Mouse (Mus musculus): ENCODE measurements around the gene Cadps. TPM values are rescaled to one million over a fixed set of nuclear protein-coding genes. Genes with fewer than 3 reads are reported as not detected.

The Cadps gene
- polyA plus RNA-seq, 1 experiment from 2014 or later, result 0.41 TPM

DNA sequence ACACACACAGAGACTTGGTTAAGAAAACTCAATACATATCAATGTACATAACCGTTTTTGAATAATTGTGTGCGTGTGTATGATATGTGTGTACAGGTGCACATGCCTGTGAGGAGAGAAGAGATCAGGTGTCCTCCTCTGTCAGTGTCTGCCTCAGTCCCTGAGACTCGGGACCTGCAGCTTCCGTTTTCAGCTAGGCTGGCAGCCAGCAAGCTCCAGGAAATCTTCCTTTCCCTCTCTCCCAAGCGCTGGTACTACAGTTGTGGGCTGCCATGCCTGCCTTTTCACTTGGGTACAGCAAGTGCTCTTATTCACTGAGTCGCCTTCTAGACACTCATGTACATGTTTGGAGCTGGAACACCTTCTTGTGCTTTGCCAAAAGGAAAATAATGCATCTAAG is 435.7 kb downstream of the Cadps start:
- Histone ChIP-seq H3K27me3 (ENCODE audit: control insufficient read depth, insufficient read depth, low read depth, low read length) (no peaks in the 10 kb centered on the region), H3K27ac (ENCODE audit: low read length) (no peak overlapping the region), H3K4me3 (ENCODE audit: low read length) (no peak overlapping the region), H3K9ac (ENCODE audit: low read length) (no peak overlapping the region), H3K4me1 (replicated peaks; ENCODE audit: control insufficient read depth, insufficient read depth, low read length) (no peaks in the 10 kb centered on the region), H3K36me3 (ENCODE audit: control insufficient read depth, insufficient read depth, low read length) (no peaks in the 10 kb centered on the region), H3K4me2 (ENCODE audit: low read depth, low read length) (no peak overlapping the region), H3K9me3 (ENCODE audit: control insufficient read depth, low read length) (no peaks in the 10 kb centered on the region)
- ATAC-seq (ENCODE audit: low read depth), result no peak
- WGBS, result 60% methylated on average over 6 of the region's 6 CpGs

DNA sequence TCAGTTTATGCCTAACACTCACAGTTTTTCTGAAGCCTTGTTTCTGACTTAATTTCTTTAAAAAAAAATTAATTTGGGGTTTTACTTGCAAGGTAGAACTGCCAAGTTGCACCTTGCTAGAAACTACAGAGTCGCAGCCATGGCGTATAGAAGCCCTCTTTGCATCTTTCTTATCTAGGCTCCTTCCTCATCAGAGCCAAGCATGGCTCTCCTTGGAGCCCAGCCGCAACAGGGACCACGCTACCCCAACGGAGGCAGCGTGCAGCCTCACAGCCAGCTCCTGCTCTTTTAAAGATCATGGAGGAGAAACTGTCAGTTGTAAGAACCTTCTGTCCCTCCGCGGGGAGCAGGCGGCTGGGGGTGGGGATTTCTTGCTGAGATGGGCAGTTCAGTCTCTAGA is 445.0 kb downstream of the Cadps start:
- H3K9me3 ChIP-seq (ENCODE audit: control insufficient read depth, low read length), result no peaks in the 10 kb centered on the region
- no peaks in the 10 kb centered on the region for H3K36me3 ChIP-seq (ENCODE audit: control insufficient read depth, insufficient read depth, low read length)
- no peak overlapping the region for H3K4me3 ChIP-seq (ENCODE audit: low read length)
- no peak overlapping the region for H3K4me2 ChIP-seq (ENCODE audit: low read depth, low read length)
- WGBS, result 12% methylated on average over 9 of the region's 9 CpGs
- no peaks in the 10 kb centered on the region; the same call in 1 of the 2 replicates for H3K27me3 ChIP-seq (ENCODE audit: control insufficient read depth, insufficient read depth, low read depth, low read length)
- H3K27ac ChIP-seq (ENCODE audit: low read length), result no peak overlapping the region
- no peak overlapping the region for H3K9ac ChIP-seq (ENCODE audit: low read length)
- ATAC-seq (ENCODE audit: low read depth), result no peak
- no peaks in the 10 kb centered on the region for H3K4me1 ChIP-seq (replicated peaks; ENCODE audit: control insufficient read depth, insufficient read depth, low read length)

- H3K27me3 ChIP-seq (ENCODE audit: control insufficient read depth, insufficient read depth, low read depth, low read length), result no peaks in the 10 kb centered on the region; the same call in 1 of the 2 replicates
- H3K9me3 ChIP-seq (ENCODE audit: control insufficient read depth, low read length), result no peaks in the 10 kb centered on the region
Observed at GRCm38 (mm10) chr14:12377289-12377688, 445.6 kb downstream of the Cadps start.

DNA sequence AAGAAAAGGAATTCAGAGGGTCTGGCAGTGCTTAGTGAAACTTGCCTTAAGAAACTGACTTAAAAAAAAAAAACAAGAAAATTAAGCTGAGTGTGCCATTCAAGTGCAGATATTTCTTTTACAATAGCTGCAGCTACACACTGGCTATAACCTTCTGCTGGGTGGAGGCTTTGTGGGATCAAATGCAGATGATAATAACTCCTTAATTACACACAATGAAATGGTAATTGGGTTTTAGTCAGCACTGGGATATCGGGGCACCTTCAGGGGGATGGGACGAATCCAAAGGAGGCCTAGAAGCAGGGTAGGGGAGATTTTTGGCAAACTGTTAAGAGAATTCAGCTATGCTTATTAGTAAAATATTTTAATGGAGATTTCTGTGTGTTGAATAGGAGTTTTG is 447.4 kb downstream of the Cadps start:
- no peak overlapping the region for H3K4me3 ChIP-seq (ENCODE audit: low read length)
- 75% methylated on average over 2 of the region's 2 CpGs for WGBS

More at GRCm38 (mm10) chr14:12377289-12377688, 445.6 kb downstream of the Cadps start:
- Histone ChIP-seq H3K4me2 (ENCODE audit: low read depth, low read length) (no peak overlapping the region), H3K27ac (ENCODE audit: low read length) (no peak overlapping the region), H3K4me1 (replicated peaks; ENCODE audit: control insufficient read depth, insufficient read depth, low read length) (no peaks in the 10 kb centered on the region), H3K36me3 (ENCODE audit: control insufficient read depth, insufficient read depth, low read length) (no peaks in the 10 kb centered on the region), H3K4me3 (ENCODE audit: low read length) (no peak overlapping the region), H3K9ac (ENCODE audit: low read length) (no peak overlapping the region)
- 79% methylated on average over 2 of the region's 2 CpGs for WGBS
- no peak for ATAC-seq (ENCODE audit: low read depth)

GRCm38 (mm10) chr14:12350271-12350916 is 472.5 kb downstream of the Cadps start:
- 8% methylated on average over 16 of the region's 16 CpGs for WGBS
- Histone ChIP-seq H3K36me3 (ENCODE audit: control insufficient read depth, insufficient read depth, low read length) (no peaks in the 10 kb centered on the region), H3K4me1 (replicated peaks; ENCODE audit: control insufficient read depth, insufficient read depth, low read length) (no peaks in the 10 kb centered on the region), H3K4me3 (ENCODE audit: low read length) (no peak overlapping the region), H3K9me3 (ENCODE audit: control insufficient read depth, low read length) (no peaks in the 10 kb centered on the region), H3K27ac (ENCODE audit: low read length) (no peak overlapping the region), H3K4me2 (ENCODE audit: low read depth, low read length) (no peak overlapping the region), H3K27me3 (ENCODE audit: control insufficient read depth, insufficient read depth, low read depth, low read length) (peaks cover 80% of the 10 kb centered on the region), H3K9ac (ENCODE audit: low read length) (no peak overlapping the region)
- ATAC-seq (ENCODE audit: low read depth), result no peak

More for the DNA sequence above, 447.4 kb downstream of the Cadps start:
- no peaks in the 10 kb centered on the region for H3K9me3 ChIP-seq (ENCODE audit: control insufficient read depth, low read length)
- no peak overlapping the region for H3K4me2 ChIP-seq (ENCODE audit: low read depth, low read length)
- H3K27ac ChIP-seq (ENCODE audit: low read length), result no peak overlapping the region
- ATAC-seq (ENCODE audit: low read depth), result no peak
- no peak overlapping the region for H3K9ac ChIP-seq (ENCODE audit: low read length)
- H3K4me1 ChIP-seq (replicated peaks; ENCODE audit: control insufficient read depth, insufficient read depth, low read length), result no peaks in the 10 kb centered on the region
- no peaks in the 10 kb centered on the region for H3K36me3 ChIP-seq (ENCODE audit: control insufficient read depth, insufficient read depth, low read length)
- no peaks in the 10 kb centered on the region; the same call in 1 of the 2 replicates for H3K27me3 ChIP-seq (ENCODE audit: control insufficient read depth, insufficient read depth, low read depth, low read length)

DNA sequence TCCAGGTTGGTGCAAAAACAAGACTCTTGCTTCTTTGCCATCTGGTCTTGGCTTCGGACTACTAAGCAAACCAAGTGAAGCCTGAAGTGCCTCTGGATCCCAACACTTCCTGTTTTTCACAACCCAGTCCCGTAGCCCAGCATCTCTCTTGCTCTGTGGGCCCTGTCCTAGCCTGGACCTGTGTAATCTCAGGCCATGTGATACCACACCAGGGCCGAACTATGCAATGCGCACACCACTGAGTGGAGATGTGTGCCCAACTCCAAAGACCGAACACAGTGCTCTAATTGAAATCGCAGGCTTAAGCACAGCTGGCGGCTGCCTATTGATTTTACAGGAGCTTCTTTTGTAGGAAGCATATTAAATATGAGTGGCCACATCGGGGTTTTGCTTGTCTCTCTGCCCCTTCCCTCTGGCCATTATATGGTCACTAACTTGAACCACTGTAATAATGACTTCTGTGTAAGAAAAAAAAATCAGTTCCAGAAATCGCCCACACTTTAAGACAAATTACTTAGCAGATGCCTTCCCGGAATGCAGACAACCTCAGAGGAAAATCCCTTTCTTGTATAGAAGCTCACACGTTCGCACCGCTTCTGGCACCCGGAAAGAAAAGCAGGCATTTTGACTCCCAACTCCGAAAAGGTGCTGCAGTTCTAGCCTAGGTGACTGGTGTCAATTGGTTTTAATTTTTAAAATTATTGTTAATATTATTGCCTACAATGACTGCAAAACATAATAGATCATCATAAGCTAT is 473.4 kb downstream of the Cadps start:
- Histone ChIP-seq H3K9me3 (ENCODE audit: control insufficient read depth, low read length) (no peaks in the 10 kb centered on the region), H3K9ac (ENCODE audit: low read length) (no peak overlapping the region), H3K27ac (ENCODE audit: low read length) (no peak overlapping the region), H3K36me3 (ENCODE audit: control insufficient read depth, insufficient read depth, low read length) (no peaks in the 10 kb centered on the region), H3K27me3 (ENCODE audit: control insufficient read depth, insufficient read depth, low read depth, low read length) (peaks cover 89% of the 10 kb centered on the region), H3K4me3 (ENCODE audit: low read length) (no peak overlapping the region), H3K4me2 (ENCODE audit: low read depth, low read length) (no peak overlapping the region), H3K4me1 (replicated peaks; ENCODE audit: control insufficient read depth, insufficient read depth, low read length) (no peaks in the 10 kb centered on the region)
- no peak for ATAC-seq (ENCODE audit: low read depth)
- 8% methylated on average over 15 of the region's 15 CpGs for WGBS

DNA sequence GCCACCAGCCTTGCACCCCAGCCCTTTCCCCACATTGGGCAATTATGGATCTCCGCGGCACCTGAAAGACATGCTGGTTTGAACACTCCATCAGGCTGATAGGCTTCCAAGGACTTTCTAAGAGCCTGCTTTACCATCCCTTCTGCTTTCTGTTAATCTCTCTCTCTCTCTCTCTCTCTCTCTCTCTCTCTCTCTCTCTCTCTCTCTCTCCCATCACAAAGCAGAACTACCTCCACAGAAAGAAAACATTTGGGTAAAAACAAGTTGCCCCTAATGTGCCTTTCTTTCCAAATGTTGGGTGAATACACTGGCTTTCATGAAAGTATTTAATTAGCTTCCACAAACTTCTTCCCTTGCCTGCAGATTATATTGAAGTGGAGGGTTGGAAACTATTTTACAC is 474.8 kb downstream of the Cadps start, which contains the start of gene Fezf2:
TSS of gene Fezf2 (minus strand) at position 101 of the 400 bp plus-strand sequence.
- peaks cover 93% of the 10 kb centered on the region for H3K27me3 ChIP-seq (ENCODE audit: control insufficient read depth, insufficient read depth, low read depth, low read length)
- no peak within 1 kb of the TSS for H3K4me2 ChIP-seq (ENCODE audit: low read depth, low read length)
- no peaks in the 10 kb centered on the region for H3K36me3 ChIP-seq (ENCODE audit: control insufficient read depth, insufficient read depth, low read length)
- no peaks in the 10 kb centered on the region for H3K4me1 ChIP-seq (replicated peaks; ENCODE audit: control insufficient read depth, insufficient read depth, low read length)
- ATAC-seq (ENCODE audit: low read depth), result no peak
- H3K9me3 ChIP-seq (ENCODE audit: control insufficient read depth, low read length), result no peaks in the 10 kb centered on the region
- H3K4me3 ChIP-seq (ENCODE audit: low read length), result no peak within 1 kb of the TSS
- H3K27ac ChIP-seq (ENCODE audit: low read length), result no peak within 1 kb of the TSS
- 0% methylated on average over 2 of the region's 2 CpGs for WGBS
- H3K9ac ChIP-seq (ENCODE audit: low read length), result no peak within 1 kb of the TSS

DNA sequence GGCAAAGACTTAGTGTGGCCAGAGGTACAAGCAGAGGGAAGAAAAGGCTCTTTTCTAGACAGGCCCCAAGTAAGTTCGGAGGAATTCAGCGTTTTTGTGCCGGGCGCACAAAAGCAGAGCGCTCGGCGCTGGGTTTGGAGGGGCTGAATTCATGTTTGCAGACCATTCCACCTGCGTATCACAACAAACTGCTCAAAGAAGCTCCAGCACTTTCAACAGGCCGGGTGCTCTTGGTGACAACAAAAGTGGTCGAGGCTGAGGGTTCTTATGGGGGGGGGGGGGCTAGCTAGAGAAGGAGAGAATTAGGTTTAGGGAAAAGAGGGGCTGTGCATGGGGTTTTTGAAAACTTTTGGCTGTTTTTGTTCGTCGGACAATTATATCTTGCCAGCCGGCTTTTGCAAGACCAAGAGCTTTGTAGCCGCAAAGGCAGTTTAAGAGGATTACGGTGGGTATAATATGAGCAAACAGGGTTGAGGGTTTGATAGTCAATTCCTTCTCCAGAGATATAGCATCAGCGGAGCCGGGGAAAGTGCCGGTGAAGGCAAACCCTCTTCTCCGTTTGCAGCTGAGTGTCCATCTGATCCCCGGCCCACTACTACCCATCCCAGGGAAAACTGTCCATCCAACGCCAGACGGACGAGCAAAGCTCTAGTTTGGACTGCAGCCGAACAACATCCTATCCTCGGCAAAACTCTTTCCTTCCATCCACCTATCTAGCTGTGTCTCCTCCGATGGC is 475.8 kb downstream of the Cadps start:
- H3K4me2 ChIP-seq (ENCODE audit: low read depth, low read length), result peak overlapping the region; percentile 46
- no peaks in the 10 kb centered on the region for H3K36me3 ChIP-seq (ENCODE audit: control insufficient read depth, insufficient read depth, low read length)
- WGBS, result 2% methylated on average over 26 of the region's 26 CpGs
- H3K9ac ChIP-seq (ENCODE audit: low read length), result no peak overlapping the region
- H3K4me1 ChIP-seq (replicated peaks; ENCODE audit: control insufficient read depth, insufficient read depth, low read length), result no peaks in the 10 kb centered on the region
- H3K27me3 ChIP-seq (ENCODE audit: control insufficient read depth, insufficient read depth, low read depth, low read length), result peaks cover 95% of the 10 kb centered on the region
- H3K27ac ChIP-seq (ENCODE audit: low read length), result no peak overlapping the region
- no peaks in the 10 kb centered on the region for H3K9me3 ChIP-seq (ENCODE audit: control insufficient read depth, low read length)
- no peak for ATAC-seq (ENCODE audit: low read depth)
- peak overlapping the region; percentile 37 for H3K4me3 ChIP-seq (ENCODE audit: low read length)
